In genomic region chr1:105844341-105845006, GRCm38 (mm10) we compare ENCODE assay signal across 8 mouse cellular contexts.
DNase-seq lines count a peak whose midpoint lies in the region; ATAC-seq and TF ChIP-seq lines count a peak whose summit lies in the region.

No protein-coding gene starts in this region.

- ATAC-seq in hindbrain, embryonic 15.5 days (ENCODE audit: low FRiP score, low read depth): peak; percentile 83
- peak; percentile 55 for ATAC-seq in neural tube, embryonic 11.5 days (ENCODE audit: insufficient read depth, low FRiP score, low TSS enrichment)

- 4% methylated on average over 28 of the region's 28 CpGs for WGBS in hindbrain, embryonic 15.5 days
- WGBS in neural tube, embryonic 11.5 days: 2% methylated on average over 27 of the region's 28 CpGs

- H3K27ac ChIP-seq in gastrocnemius, adult 2 months: no peak overlapping the region
- H3K27ac ChIP-seq in hindbrain, embryonic 15.5 days (replicated peaks): no peak overlapping the region
- no peak overlapping the region for H3K27ac ChIP-seq in neural tube, embryonic 11.5 days (ENCODE audit: low read depth, low read length)

- no peak for TF ChIP-seq CTCF in gastrocnemius, adult 2 months (IDR thresholded peaks at IDR 0.05)

- intact Hi-C loops in gastrocnemius, adult 2 months (cut with DNase I): no loop called here

- H3K9me3 ChIP-seq in hindbrain, embryonic 15.5 days: no peaks in the 10 kb centered on the region
- H3K9me3 ChIP-seq in neural tube, embryonic 11.5 days (ENCODE audit: control insufficient read depth, low read length): no peaks in the 10 kb centered on the region

- peak overlapping the region; percentile 42 for H3K9ac ChIP-seq in hindbrain, embryonic 15.5 days
- H3K9ac ChIP-seq in neural tube, embryonic 11.5 days (ENCODE audit: low read length): peak overlapping the region; percentile 26

- peak overlapping the region; percentile 24 for H3K4me3 ChIP-seq in gastrocnemius, adult 2 months
- H3K4me3 ChIP-seq in hindbrain, embryonic 15.5 days: peak overlapping the region; percentile 39
- peak overlapping the region; percentile 26 for H3K4me3 ChIP-seq in neural tube, embryonic 11.5 days (ENCODE audit: low read depth, low read length)

- peak overlapping the region; percentile 64 for H3K4me2 ChIP-seq in hindbrain, embryonic 15.5 days
- peak overlapping the region; percentile 49 for H3K4me2 ChIP-seq in neural tube, embryonic 11.5 days (ENCODE audit: low read depth)

- no peaks in the 10 kb centered on the region for H3K36me3 ChIP-seq in hindbrain, embryonic 15.5 days
- no peaks in the 10 kb centered on the region for H3K36me3 ChIP-seq in neural tube, embryonic 11.5 days (ENCODE audit: control insufficient read depth, insufficient read depth, low read length)

- peak; percentile 20 for DNase-seq in gastrocnemius, adult 2 months
- no peak for DNase-seq in gastrocnemius, postnatal 10 days
- peak; percentile 5 for DNase-seq in thymus, postnatal 25 days
- no peak for DNase-seq in thymus, postnatal 0 days (ENCODE audit: low spot score)
- peak; percentile 20 for DNase-seq in neural tube, embryonic 11.5 days (ENCODE audit: low spot score)
- no peak for DNase-seq in layer of hippocampus, adult 18-20 months (ENCODE audit: low spot score in 2 of 2)
- DNase-seq in gastrocnemius, postnatal 25 days: no peak

- peaks cover 17% of the 10 kb centered on the region for H3K4me1 ChIP-seq in hindbrain, embryonic 15.5 days (replicated peaks)
- peaks cover 6% of the 10 kb centered on the region for H3K4me1 ChIP-seq in neural tube, embryonic 11.5 days (ENCODE audit: control insufficient read depth, insufficient read depth, low read length)

- no peaks in the 10 kb centered on the region for H3K27me3 ChIP-seq in hindbrain, embryonic 15.5 days
- peaks cover 4% of the 10 kb centered on the region for H3K27me3 ChIP-seq in neural tube, embryonic 11.5 days (ENCODE audit: control insufficient read depth, insufficient read depth, low read length)

Comparison
In these comparisons a context has a peak if more than half of its experiments do, and no peak if none do; other contexts are left out.
1. DNase-seq: peak in gastrocnemius, adult 2 months (single experiment), thymus, postnatal 25 days (single experiment) and neural tube, embryonic 11.5 days (single experiment); none in gastrocnemius, postnatal 10 days (single experiment), thymus, postnatal 0 days (single experiment), layer of hippocampus, adult 18-20 months (0 of 2) and gastrocnemius, postnatal 25 days (single experiment).
2. Peak in every context shown above with its lines, with median percentiles within 50 percentile points of each other: H3K4me3 ChIP-seq.